Mouse (Mus musculus): Measurements from ENCODE around the gene Ifitm2. TPM values are rescaled to one million over a fixed set of nuclear protein-coding genes. Genes with fewer than 3 reads are reported as not detected.

Ifitm2 gene
- total and polyA plus RNA-seq, 3 experiments, result 136 to 381 (median 213) TPM

GRCm38 (mm10) chr7:140987182-140988138 lies 31.7 kb upstream of the Ifitm2 start (continued):
- TF ChIP-seq CHD1 (IDR thresholded peaks at IDR 0.05; ENCODE audit: low read depth, low read length) (peak; percentile 98), MYC (IDR thresholded peaks at IDR 0.05; ENCODE audit: low read depth, low read length) (no peak; the same call in 1 of the 2 replicates), USF2 (conservative IDR thresholded peaks at IDR 0.05; ENCODE audit: low read depth, low read length) (no peak), BHLHE40 (IDR thresholded peaks at IDR 0.05; ENCODE audit: low read depth, low read length) (peak; percentile 84), ZNF384 (IDR thresholded peaks at IDR 0.05; ENCODE audit: low read depth, low read length) (peak; percentile 74), CTCF (conservative IDR thresholded peaks at IDR 0.05 in 1 of 2, IDR thresholded peaks at IDR 0.05 in 1 of 2; ENCODE audit: low read depth in 2 of 2, low read length in 2 of 2) (no peak), CHD2 (IDR thresholded peaks at IDR 0.05; ENCODE audit: low read length) (peak; percentile 65), MEF2A (IDR thresholded peaks at IDR 0.05; ENCODE audit: borderline replicate concordance, low read depth, low read length) (peak; percentile 88), MAX (IDR thresholded peaks at IDR 0.05; ENCODE audit: low read length) (peak; percentile 50; the same call in 1 of the 2 replicates), JUND (conservative IDR thresholded peaks at IDR 0.05; ENCODE audit: low read depth, low read length) (no peak; the same call in 1 of the 2 replicates), RAD21 (IDR thresholded peaks at IDR 0.05; ENCODE audit: low read depth, low read length) (no peak), IRF4 (IDR thresholded peaks at IDR 0.05; ENCODE audit: low read depth, low read length) (peak; percentile 90), ELF1 (IDR thresholded peaks at IDR 0.05; ENCODE audit: low read depth, low read length) (no peak), UBTF (IDR thresholded peaks at IDR 0.05; ENCODE audit: low read depth, low read length) (no peak), TBP (conservative IDR thresholded peaks at IDR 0.05; ENCODE audit: low read depth, low read length) (0 out of 2 replicates have a peak, but pooled peaks have one; percentile 57), MAZ (IDR thresholded peaks at IDR 0.05; ENCODE audit: low read depth, low read length) (0 out of 2 replicates have a peak, but pooled peaks have one; percentile 21), MXI1 (IDR thresholded peaks at IDR 0.05; ENCODE audit: low read depth, low read length) (peak; percentile 66; the same call in 1 of the 2 replicates), ETS1 (conservative IDR thresholded peaks at IDR 0.05; ENCODE audit: low read depth, low read length) (no peak; the same call in 1 of the 2 replicates), EP300 (IDR thresholded peaks at IDR 0.05; ENCODE audit: low read length) (peak; percentile 88), RCOR1 (conservative IDR thresholded peaks at IDR 0.05; ENCODE audit: low read depth, low read length) (peak; percentile 66; the same call in 1 of the 2 replicates)

- in situ Hi-C loops (cut with MboI; ENCODE audit: low pct_ligation_motif_present, low pct_unique_long_range_greater_than_20kb, low sequenced_read_pairs), result loop anchor here (25.0 kb wide), 1 partner anchor 379 kb away; no protein-coding TSS in a partner anchor
- DNase-seq (ENCODE audit: extremely low read depth), result no peak
These were observed 27.2 kb upstream of the Ifitm2 start for GRCm38 (mm10) chr7:140982971-140983370.

More at GRCm38 (mm10) chr7:140982971-140983370, 27.2 kb upstream of the Ifitm2 start:
- no peak overlapping the region for H3K9ac ChIP-seq (ENCODE audit: insufficient read depth, low read depth)
- H3K27me3 ChIP-seq (replicated peaks), result no peaks in the 10 kb centered on the region
- H3K4me3 ChIP-seq (replicated peaks in 1 of 3; ENCODE audit: low read depth in 2 of 3, low read length in 2 of 3, poor library complexity in 1 of 3), result no peak overlapping the region
- TF ChIP-seq CTCF (conservative IDR thresholded peaks at IDR 0.05 in 1 of 2, IDR thresholded peaks at IDR 0.05 in 1 of 2; ENCODE audit: low read depth in 2 of 2, low read length in 2 of 2) (no peak), JUND (conservative IDR thresholded peaks at IDR 0.05; ENCODE audit: low read depth, low read length) (no peak), USF1 (IDR thresholded peaks at IDR 0.05; ENCODE audit: low read depth, low read length) (no peak), POLR2A (IDR thresholded peaks at IDR 0.05; ENCODE audit: low read depth, low read length) (no peak), MAZ (IDR thresholded peaks at IDR 0.05; ENCODE audit: low read depth, low read length) (no peak), JUN (IDR thresholded peaks at IDR 0.05; ENCODE audit: insufficient read depth, low read depth, low read length) (no peak), ELF1 (IDR thresholded peaks at IDR 0.05; ENCODE audit: low read depth, low read length) (no peak), NELFE (IDR thresholded peaks at IDR 0.05; ENCODE audit: low read depth, low read length) (no peak), HCFC1 (IDR thresholded peaks at IDR 0.05; ENCODE audit: low read depth, low read length) (no peak), CHD1 (IDR thresholded peaks at IDR 0.05; ENCODE audit: low read depth, low read length) (no peak), CHD2 (IDR thresholded peaks at IDR 0.05; ENCODE audit: low read length) (no peak), ZKSCAN1 (IDR thresholded peaks at IDR 0.05; ENCODE audit: borderline replicate concordance, low read depth, low read length) (no peak), POLR2AphosphoS2 (IDR thresholded peaks at IDR 0.05; ENCODE audit: low read depth, low read length) (no peak), ZNF384 (IDR thresholded peaks at IDR 0.05; ENCODE audit: low read depth, low read length) (no peak), KAT2A (IDR thresholded peaks at IDR 0.05; ENCODE audit: insufficient replicate concordance, low read length) (no peak), RAD21 (IDR thresholded peaks at IDR 0.05; ENCODE audit: low read depth, low read length) (no peak), E2F4 (IDR thresholded peaks at IDR 0.05; ENCODE audit: insufficient replicate concordance, low read depth, low read length) (no peak), SIN3A (IDR thresholded peaks at IDR 0.05; ENCODE audit: low read length) (no peak), MYC (IDR thresholded peaks at IDR 0.05; ENCODE audit: low read depth, low read length) (no peak)
- dilution Hi-C loops (cut with MboI; ENCODE audit: extremely low pct_ligation_motif_present, extremely low pct_unique_long_range_greater_than_20kb, low sequenced_read_pairs), result no loop called here
- peaks cover 7% of the 10 kb centered on the region for H3K9me3 ChIP-seq (replicated peaks; ENCODE audit: low read length)
- H3K36me3 ChIP-seq (replicated peaks in 1 of 2; ENCODE audit: control insufficient read depth in 1 of 2, insufficient read depth in 1 of 2, low read length in 1 of 2), result no peaks in the 10 kb centered on the region
- no peaks in the 10 kb centered on the region for H3K79me2 ChIP-seq (replicated peaks; ENCODE audit: control insufficient read depth, extremely low read depth, insufficient read depth, poor library complexity, severe bottlenecking)
- no peak overlapping the region for H3K4me2 ChIP-seq (ENCODE audit: insufficient read depth, low read depth, poor library complexity, severe bottlenecking)
- no peak overlapping the region for H3K27ac ChIP-seq (ENCODE audit: insufficient read depth, low read depth)
- peaks cover 2 to 18% of the 10 kb centered on the region in 2 experiments; a peak in 2 of 4 replicates for H3K4me1 ChIP-seq (ENCODE audit: control insufficient read depth in 1 of 2, insufficient read depth in 2 of 2)
